Mouse (Mus musculus) monocyte, adult 59 days (primary cell): ENCODE data around the gene Msmp. TPM values are rescaled to one million over a fixed set of nuclear protein-coding genes. Genes with fewer than 3 reads are reported as not detected.

Experiments used
- total RNA-seq, 2 experiments: library from RNA; stranded (reverse); gene quantifications; one replicate each; pipeline ENCODE4 v1.2.4; 2023

Gene Msmp
- not detected for total RNA-seq

DNA sequence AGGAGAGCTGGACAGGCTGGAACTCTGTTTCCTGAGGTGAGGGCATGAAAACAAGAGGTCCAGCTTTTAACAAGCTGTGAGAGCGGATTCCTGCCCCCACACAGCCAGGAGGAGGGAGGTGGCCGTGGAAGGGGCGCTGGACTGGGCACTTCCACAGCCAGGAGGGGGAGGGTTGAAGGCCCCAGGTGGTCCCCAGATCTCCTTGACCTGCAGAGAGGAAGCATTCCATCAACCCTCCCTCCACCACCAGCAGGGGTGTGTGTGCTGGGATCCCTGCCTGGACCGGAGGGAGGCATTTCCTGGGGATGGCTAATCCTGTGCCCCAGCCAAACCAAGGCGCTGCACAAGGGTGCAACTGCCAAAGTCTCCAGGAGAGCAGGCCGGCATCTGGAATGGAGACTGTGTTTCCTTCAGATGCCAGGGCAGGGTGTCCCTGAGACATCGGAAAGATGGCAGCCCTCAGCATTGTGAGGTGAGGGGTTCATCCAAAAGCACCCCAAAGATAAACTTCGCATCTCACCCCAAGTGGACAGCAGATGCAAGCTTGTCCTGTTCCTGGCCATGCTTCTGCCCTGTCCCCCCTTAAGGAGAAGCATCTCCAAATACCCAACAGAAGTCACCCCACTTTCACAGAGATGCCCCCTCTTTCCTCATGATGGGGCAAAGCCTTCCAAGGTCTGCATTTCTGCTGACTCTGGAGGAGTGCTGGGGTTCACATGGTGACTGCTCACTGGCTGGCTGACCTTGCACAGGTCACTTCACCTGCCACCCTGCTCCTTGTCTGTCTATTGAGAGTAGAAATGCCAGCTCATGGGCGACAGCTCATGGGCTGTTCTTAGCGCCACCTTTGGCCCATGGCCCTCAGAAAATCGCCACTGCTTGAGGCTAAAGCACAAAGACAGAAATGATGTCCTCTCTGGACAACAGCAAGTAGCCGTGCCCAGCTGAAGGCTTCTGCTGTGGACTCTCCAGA, at the start of gene Msmp:
Gene Msmp (minus strand): TSS at position 51 of the 973 bp plus-strand sequence.

DNA sequence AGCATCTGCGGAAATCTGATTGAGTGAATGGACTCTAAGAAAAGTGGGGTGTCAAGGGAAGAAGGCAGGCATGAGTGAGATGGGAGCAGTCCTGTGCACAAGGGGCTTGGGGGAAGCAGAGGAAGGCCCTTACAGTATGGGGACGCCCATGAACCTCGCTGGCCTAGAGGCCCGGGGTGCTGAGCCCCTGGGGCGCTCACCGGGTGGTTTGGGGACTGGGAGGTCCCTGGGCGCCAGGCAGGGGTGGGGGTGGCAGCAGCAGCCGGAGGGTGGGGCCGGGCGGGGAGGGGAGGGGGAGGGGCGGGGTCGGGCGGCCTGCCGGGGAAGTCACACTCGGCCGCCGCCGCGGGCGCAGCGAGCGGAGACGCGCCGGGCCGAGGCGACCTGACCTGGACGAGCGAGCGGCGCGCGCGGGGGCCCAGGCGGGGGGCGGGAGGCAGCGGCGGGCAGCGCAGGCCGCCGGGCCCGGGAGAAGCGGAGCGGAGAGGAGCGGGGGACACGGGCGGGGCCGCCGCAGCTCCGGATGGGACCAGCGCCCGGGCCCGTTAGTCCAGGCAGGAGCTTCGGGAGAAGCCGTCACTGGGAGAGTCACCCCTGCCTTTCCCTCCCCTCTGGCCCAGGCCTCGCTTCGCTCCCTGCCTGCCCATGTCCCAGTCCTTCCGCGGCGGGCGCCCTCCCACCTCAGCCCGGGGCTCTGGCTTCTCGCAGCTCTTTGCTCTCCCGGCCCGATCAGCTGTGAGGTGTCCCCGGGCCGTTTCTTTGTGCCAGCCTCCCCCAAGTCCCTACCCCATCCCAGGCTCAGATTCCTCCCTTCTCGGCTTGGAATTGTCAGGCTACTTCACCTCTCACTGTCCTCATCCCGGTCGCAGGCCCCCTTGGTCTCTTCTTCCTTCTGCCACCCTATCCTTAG, 47.0 kb upstream of the Msmp start, which contains the start of gene Npr2:
Gene Npr2 (plus strand): TSS at position 890 of the 910 bp plus-strand sequence.

DNA sequence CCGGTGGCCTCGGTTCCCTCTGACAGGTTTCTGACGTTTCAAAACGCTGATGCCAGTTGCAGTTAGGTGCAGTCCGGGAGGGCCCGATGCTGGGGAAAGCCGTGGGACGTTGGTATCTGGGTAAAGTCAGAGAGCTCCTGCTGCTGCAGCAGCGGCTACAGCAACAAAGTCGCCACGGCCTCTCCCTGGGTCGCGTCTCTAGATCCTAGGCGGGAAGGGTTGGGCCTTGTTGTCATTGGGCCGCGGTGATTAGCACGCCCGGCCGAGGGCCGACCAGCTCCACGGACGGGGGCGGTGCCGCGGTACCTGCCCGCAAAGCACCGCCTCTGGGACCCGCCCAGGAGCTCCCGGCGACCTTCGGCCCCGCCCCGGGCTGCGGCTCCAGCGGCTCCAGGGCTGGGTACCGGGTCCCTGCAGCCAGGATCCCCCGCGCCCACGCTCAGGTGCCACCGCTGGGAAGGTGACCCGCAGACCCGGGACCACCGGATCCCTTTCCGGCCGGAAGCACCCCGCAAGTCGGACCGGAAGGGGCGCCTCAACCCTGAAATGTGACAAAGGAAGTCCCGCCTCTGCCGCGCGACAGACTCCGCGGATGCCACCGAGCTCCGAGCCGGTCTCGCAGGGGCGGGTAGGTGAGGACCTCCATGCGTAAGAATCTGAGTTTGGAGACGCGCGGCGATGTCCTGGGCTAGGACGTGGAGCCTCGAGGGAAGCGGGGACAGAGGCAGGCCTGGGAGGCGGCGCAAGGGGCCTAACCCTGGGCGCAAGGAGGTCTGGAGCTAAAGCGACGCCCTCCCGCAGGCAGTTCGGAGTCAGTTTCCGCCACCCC, 5.7 kb downstream of the Msmp start, which contains the start of the genes Rgp1 and Gba2:
Gene Rgp1 (plus strand): TSS at position 340 of the 829 bp plus-strand sequence.
Gene Gba2 (minus strand): TSS at position 498 of the 829 bp plus-strand sequence.

DNA sequence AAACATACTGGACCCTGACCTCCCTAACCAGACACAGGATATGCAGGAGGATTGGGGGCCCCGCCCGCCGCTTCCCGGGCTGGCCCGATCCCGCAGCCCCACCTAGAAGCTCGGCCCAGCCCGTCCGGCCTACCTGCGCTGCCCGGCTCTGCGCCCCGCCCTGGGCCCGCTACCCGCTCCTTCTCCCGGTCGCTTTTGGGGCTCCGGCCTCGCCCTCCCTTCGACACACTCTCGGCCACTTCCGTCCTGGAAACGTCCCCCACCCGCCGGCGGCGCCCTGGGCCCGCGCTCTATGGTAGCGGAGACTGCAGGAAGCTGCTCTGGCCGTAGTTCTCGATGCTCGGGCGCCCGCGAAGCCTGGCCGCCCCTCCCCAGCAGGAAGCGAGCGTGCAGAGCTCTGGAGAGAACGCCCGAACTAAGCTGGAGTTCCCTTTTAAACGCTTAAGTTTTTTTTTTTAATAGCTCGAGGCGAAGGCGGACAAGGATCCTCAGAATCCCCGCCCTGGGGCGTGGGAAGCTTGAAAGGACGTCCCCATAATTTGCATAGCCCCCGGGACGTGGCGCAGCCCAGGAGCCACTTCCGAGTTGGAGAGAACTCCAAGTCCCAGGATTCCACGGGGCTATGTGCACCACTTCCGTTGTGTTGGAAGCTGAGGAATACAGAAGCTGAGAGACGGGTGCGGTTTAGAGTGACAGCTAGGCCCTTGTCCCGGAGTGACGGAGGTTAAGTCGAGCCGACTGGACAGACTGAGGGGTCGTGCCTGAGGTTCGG, 22.1 kb downstream of the Msmp start, which contains the start of the genes Creb3 and Tln1:
Gene Creb3 (plus strand): TSS at position 336 of the 772 bp plus-strand sequence.
Gene Tln1 (minus strand): TSS at position 695 of the 772 bp plus-strand sequence.

Other genes starting within 250 kb of the Msmp start
- 1 to 10 TPM; 8.8 to 9.9 TPM for gene Rusc2, start 202.5 kb downstream of the Msmp start, total RNA-seq
- not detected for gene Fam166b, start 155.4 kb downstream of the Msmp start, total RNA-seq
- gene Tesk1, start 142.6 kb downstream of the Msmp start, total RNA-seq = 10 to 100 TPM; 37.3 to 37.8 TPM
- 10 to 100 TPM in 1 of 2 experiments, 1 to 10 TPM in 1; 8.2 to 10.6 TPM for gene Cd72, start 129.9 kb downstream of the Msmp start, total RNA-seq
- not detected for gene Sit1, start 100.8 kb downstream of the Msmp start, total RNA-seq
- gene Ccdc107, start 91.6 kb downstream of the Msmp start, total RNA-seq = 10 to 100 TPM; 10.6 to 11.3 TPM
- 1 to 10 TPM; 2.5 to 2.6 TPM for gene Arhgef39, start 84.8 kb downstream of the Msmp start, total RNA-seq
- gene Car9, start 77.5 kb downstream of the Msmp start, total RNA-seq = 1 to 10 TPM; 2.2 to 5.1 TPM
- gene Tpm2, start 60.7 kb downstream of the Msmp start, total RNA-seq = under 1 TPM; 0.36 to 0.58 TPM
- 100 to 1,000 TPM in 1 of 2 experiments, 10 to 100 TPM in 1; 69.0 to 105 TPM for gene Creb3, start 22.2 kb downstream of the Msmp start, total RNA-seq
- gene Tln1, start 21.8 kb downstream of the Msmp start, total RNA-seq = 100 to 1,000 TPM; 825 to 900 TPM
- gene Rgp1, start 5.8 kb downstream of the Msmp start, total RNA-seq = 10 to 100 TPM; 27.9 to 30.9 TPM
- gene Gba2, start 5.6 kb downstream of the Msmp start, total RNA-seq = 10 to 100 TPM; 25.2 to 34.6 TPM
- gene Npr2, start 47.4 kb upstream of the Msmp start, total RNA-seq = under 1 TPM in 1 of 2 experiments, not detected in 1; 0.39 TPM
- not detected for gene Spag8, start 69.1 kb upstream of the Msmp start, total RNA-seq
- gene Hint2, start 72.0 kb upstream of the Msmp start, total RNA-seq = 10 to 100 TPM; 13.7 to 14.6 TPM
- gene Tmem8b, start 84.5 kb upstream of the Msmp start, total RNA-seq = 1 to 10 TPM; 1.9 to 2.2 TPM
- under 1 TPM in 1 of 2 experiments, not detected in 1; 0.13 TPM for gene Fam221b, start 84.7 kb upstream of the Msmp start, total RNA-seq
- not detected for gene Olfr70, start 116.3 kb upstream of the Msmp start, total RNA-seq
- not detected for gene Olfr71, start 125.8 kb upstream of the Msmp start, total RNA-seq
- gene Hrct1, start 142.7 kb upstream of the Msmp start, total RNA-seq = not detected
- not detected for gene Spaar, start 145.5 kb upstream of the Msmp start, total RNA-seq
- gene Olfr159, start 186.5 kb upstream of the Msmp start, total RNA-seq = not detected
- not detected for gene Olfr156, start 239.4 kb upstream of the Msmp start, total RNA-seq